Mouse (Mus musculus): ENCODE measurements around the gene Taar4.

The Taar4 gene

DNA sequence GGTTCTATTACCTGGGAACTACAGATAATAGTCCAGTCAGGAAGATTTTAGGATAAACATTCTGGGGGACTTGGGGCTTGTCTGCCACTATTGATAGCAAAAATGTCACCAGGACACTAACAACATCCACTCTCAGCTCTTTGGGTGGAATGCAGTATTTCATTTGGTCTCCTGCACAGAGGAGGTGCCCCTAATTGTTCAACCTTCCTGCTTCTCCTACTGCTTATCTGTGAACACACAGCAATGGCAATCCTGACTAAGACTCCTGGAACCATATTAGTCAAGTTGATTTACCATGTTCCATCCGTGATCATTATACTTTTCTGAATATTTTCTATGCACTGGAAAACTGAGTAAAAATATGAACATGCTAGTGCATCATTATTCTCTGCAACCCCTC, 47.8 kb downstream of the Taar4 start:
- DNase-seq: no peak
